Mouse (Mus musculus): ENCODE data around the gene Rac2. TPM values are rescaled to one million over a fixed set of nuclear protein-coding genes. Genes with fewer than 3 reads are reported as not detected.
A peak's percentile ranks its signal among the peaks of the same experiment; 100 is the strongest.

The Rac2 gene
- polyA plus RNA-seq, 1 experiment from 2014 or later, result 11.3 TPM

DNA sequence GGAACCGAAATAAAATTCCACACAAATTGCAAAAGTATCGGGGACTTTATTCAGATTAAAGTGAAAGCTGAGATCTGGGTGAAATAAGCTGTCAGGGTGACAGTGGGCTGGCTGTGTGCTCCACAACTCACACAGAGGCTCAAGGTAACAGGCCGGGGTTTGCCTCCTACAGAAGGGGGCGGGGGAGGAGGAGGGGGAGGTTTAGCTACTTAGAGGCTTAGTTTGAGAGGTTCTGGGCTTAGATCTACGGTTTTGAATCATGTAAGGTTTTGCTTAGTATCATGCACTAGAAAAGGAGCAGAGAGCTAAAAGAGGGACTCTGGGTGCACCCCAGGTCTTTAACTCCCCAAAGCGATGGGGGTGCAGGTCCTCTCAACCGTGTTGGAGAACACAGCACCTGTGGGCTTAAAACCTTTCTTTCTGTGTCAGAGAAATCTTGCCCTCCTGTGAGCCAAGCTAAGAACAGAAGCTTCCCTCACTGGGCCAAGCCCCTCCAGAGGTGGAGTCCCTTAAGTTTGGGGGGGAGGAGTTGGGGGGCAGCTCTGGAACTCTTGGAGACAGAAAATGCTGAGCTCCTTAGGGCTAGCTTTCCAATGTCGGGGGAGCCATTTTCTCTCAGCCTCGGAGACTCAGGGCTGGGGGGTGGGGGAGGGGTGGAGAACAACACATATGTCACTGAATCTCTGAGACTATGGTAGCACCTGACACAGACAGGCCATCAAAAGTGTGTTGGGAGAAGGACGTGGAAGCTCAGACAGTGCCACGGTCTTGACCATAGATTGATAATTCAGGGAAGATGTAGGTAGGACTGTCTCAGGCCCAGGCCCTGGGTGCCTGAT lies 13.2 kb downstream of the Rac2 start:
- no peak overlapping the region for H3K4me3 ChIP-seq
- H3K9ac ChIP-seq, result no peak overlapping the region
- no peaks in the 10 kb centered on the region for H3K9me3 ChIP-seq
- no peaks in the 10 kb centered on the region for H3K36me3 ChIP-seq
- peaks cover 4% of the 10 kb centered on the region; the same call in 1 of the 2 replicates for H3K27me3 ChIP-seq
- ATAC-seq (ENCODE audit: low FRiP score, low read depth), result no peak
- H3K4me2 ChIP-seq (replicated peaks), result no peak overlapping the region
- WGBS, result 58% methylated on average over 11 of the region's 11 CpGs
- no peaks in the 10 kb centered on the region; the same call in 1 of the 2 replicates for H3K4me1 ChIP-seq
- no peak overlapping the region for H3K27ac ChIP-seq

DNA sequence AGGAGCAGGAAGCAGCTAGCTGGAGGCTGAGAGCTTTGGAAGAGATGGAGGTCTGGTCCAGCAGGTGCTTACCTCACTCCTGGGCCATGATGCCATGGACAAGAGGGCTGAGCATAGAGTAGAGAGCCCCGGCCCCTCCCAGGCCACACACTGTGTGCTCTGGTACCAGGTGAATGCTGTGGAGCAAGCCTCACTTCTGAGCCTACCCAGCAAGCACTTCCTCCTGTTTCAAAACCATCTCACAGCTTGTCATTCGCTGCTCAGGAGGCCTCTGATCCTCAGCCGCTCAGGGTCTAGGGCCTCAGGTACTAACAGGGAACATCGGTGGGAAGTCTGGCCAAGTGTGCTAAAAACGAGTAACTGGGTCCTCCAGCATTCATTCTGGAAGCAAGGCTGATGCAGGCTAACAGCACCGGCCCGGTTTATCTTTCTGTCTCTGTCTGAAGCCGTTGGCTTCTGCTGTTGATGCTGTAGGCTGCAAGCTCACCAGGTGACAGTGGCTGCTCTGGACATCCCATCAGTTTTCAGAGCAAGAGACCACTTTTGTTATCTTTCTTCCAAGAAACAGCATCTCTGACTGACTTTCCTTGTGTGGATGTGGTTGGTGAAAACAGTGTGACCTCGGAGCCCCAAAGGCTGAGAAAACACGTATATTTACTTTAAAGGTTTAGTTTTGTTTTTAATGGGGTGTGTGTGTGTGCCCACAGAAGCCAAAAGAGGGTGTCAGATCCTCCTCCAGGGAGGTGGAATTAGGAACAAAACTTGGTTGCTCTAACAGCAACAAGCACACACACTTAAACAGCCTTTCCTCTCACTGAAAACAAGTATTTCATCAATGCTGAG lies 14.7 kb downstream of the Rac2 start:
- ATAC-seq (ENCODE audit: low FRiP score, low read depth), result no peak
- WGBS, result 56% methylated on average over 10 of the region's 10 CpGs
- no peak overlapping the region for H3K4me3 ChIP-seq

DNA sequence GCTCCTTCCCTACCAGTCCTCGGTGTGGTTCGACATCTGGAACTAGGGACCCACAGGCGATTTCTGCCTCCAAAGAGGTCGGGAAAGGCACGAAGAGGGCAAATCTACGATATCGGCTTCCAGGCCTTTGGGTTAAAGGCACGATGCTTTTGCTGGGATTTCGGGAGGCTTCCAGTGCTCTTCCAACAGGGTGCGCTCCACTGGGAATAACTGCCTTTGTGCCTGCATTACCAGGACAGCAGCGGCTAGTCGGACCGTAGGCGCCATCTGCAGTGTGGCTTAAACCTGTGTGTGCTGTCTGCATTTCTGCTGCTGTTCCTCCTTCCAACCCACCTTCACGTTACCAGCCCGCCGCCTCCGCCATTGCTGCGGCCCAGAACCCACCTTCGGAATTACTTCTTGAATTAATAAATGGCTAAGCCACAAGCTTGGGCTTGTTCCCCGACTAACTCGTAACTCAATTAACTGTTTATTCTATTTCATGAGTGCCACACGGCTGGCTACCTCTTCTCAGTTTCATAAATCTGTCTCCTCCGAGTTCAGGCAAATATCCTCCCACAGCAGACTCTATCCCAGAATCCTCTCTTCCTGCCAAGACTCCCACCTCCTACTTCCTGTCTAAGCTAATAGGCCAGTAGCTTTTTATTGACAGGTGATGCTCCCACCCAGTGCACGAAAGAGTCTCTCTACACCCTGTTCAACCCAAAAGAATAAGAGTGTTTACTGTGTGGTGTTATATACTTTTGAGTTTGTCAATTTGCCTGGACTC lies 17.9 kb downstream of the Rac2 start:
- no peak overlapping the region for H3K9ac ChIP-seq
- H3K9me3 ChIP-seq, result peaks cover 27% of the 10 kb centered on the region
- H3K27ac ChIP-seq, result no peak overlapping the region
- H3K4me2 ChIP-seq (replicated peaks), result peak overlapping the region; percentile 46
- H3K4me1 ChIP-seq, result no peaks in the 10 kb centered on the region; the same call in 1 of the 2 replicates
- 62% methylated on average over 25 of the region's 25 CpGs for WGBS
- no peaks in the 10 kb centered on the region for H3K36me3 ChIP-seq
- H3K4me3 ChIP-seq, result peak overlapping the region; percentile 26
- H3K27me3 ChIP-seq, result peaks cover 4% of the 10 kb centered on the region; the same call in 1 of the 2 replicates
- no peak for ATAC-seq (ENCODE audit: low FRiP score, low read depth)

More for the DNA sequence above, 14.7 kb downstream of the Rac2 start:
- Histone ChIP-seq H3K27ac (no peak overlapping the region), H3K36me3 (no peaks in the 10 kb centered on the region), H3K9me3 (peaks cover 8% of the 10 kb centered on the region; the same call in 1 of the 2 replicates), H3K4me2 (replicated peaks) (no peak overlapping the region), H3K27me3 (peaks cover 4% of the 10 kb centered on the region; the same call in 1 of the 2 replicates), H3K9ac (0 out of 2 replicates have a peak overlapping the region, but pooled peaks have one; percentile 1), H3K4me1 (no peaks in the 10 kb centered on the region; the same call in 1 of the 2 replicates)

DNA sequence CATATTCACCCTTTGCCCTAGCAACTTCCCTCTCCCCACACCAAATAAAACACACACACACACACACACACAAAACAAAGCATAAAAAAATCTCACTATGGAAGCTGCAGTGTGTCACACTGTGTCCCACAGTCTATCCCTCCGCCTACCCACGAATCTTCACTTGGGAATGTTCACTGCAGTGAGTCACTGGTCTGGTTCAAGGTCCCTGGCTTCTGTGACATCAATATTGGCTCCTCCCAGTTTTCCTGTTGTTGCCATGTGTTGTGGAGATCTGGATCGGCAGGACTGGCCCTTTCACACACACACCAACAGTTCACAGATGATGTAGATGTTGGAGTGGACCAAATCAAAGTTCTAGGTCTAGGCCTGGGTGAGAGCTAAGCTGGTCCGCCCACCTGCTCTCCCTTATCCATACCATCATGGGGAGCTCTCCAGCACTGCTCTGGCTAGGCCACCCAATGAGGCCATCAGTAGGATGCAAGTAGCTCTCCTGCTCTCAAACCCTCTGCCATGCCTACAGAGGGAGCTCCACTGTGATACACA lies 23.3 kb downstream of the Rac2 start:
- H3K4me1 ChIP-seq, result peaks cover 10% of the 10 kb centered on the region; the same call in 1 of the 2 replicates
- H3K4me3 ChIP-seq, result no peak overlapping the region
- H3K9ac ChIP-seq, result no peak overlapping the region
- no peak for ATAC-seq (ENCODE audit: low FRiP score, low read depth)
- H3K9me3 ChIP-seq, result peaks cover 27% of the 10 kb centered on the region
- H3K27ac ChIP-seq, result no peak overlapping the region
- H3K27me3 ChIP-seq, result peaks cover 14% of the 10 kb centered on the region
- WGBS, result 82% methylated on average over 4 of the region's 4 CpGs
- H3K4me2 ChIP-seq (replicated peaks), result no peak overlapping the region
- H3K36me3 ChIP-seq, result no peaks in the 10 kb centered on the region

DNA sequence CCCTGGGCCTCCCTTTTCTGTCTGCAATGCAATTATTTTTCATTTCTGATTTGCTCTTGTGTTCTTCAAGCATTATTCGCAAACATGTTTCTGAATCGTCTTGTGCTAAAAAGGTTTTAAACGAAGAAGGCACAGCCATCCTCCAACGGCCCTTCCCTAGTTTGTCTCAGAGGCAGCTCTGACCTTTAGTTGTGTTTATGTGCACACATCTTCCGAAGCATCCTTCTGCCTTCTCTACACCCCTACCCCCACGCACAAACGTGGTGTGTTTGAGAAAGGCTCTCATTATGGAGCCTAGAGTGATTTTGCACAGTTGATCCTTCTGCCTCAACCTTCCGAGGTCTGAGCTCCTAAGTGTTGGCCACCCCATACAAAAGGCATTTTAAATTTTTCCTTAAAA lies 23.9 kb downstream of the Rac2 start:
- WGBS, result 77% methylated on average over 8 of the region's 8 CpGs
- Histone ChIP-seq H3K4me1 (peaks cover 10% of the 10 kb centered on the region; the same call in 1 of the 2 replicates), H3K36me3 (no peaks in the 10 kb centered on the region), H3K4me2 (replicated peaks) (no peak overlapping the region), H3K9ac (no peak overlapping the region), H3K4me3 (no peak overlapping the region), H3K9me3 (peaks cover 27% of the 10 kb centered on the region), H3K27ac (no peak overlapping the region), H3K27me3 (peaks cover 20% of the 10 kb centered on the region)
- ATAC-seq (ENCODE audit: low FRiP score, low read depth), result no peak

DNA sequence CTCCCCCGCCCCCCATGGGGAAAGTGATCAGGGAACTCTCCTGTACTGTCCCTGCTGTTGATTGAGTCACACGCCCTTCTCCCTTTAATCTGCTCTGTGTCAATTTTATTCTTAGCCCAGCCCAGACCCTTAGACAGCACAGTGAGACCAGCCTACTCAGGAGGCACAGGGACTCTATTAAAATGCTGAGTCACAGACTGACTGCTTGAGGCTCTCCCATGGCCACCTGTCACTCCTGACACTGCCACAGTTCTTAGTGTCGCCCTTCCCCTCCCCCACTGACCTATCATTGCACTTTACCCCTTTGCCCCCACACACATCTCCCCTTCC lies 24.3 kb downstream of the Rac2 start:
- WGBS, result 19% methylated on average over 3 of the region's 3 CpGs
- H3K27ac ChIP-seq, result no peak overlapping the region
- no peak overlapping the region for H3K4me2 ChIP-seq (replicated peaks)
- H3K4me3 ChIP-seq, result no peak overlapping the region
- H3K27me3 ChIP-seq, result peaks cover 24% of the 10 kb centered on the region
- H3K9ac ChIP-seq, result no peak overlapping the region
- ATAC-seq (ENCODE audit: low FRiP score, low read depth), result no peak
- peaks cover 11% of the 10 kb centered on the region; the same call in 1 of the 2 replicates for H3K4me1 ChIP-seq
- peaks cover 23% of the 10 kb centered on the region for H3K9me3 ChIP-seq
- H3K36me3 ChIP-seq, result no peaks in the 10 kb centered on the region

DNA sequence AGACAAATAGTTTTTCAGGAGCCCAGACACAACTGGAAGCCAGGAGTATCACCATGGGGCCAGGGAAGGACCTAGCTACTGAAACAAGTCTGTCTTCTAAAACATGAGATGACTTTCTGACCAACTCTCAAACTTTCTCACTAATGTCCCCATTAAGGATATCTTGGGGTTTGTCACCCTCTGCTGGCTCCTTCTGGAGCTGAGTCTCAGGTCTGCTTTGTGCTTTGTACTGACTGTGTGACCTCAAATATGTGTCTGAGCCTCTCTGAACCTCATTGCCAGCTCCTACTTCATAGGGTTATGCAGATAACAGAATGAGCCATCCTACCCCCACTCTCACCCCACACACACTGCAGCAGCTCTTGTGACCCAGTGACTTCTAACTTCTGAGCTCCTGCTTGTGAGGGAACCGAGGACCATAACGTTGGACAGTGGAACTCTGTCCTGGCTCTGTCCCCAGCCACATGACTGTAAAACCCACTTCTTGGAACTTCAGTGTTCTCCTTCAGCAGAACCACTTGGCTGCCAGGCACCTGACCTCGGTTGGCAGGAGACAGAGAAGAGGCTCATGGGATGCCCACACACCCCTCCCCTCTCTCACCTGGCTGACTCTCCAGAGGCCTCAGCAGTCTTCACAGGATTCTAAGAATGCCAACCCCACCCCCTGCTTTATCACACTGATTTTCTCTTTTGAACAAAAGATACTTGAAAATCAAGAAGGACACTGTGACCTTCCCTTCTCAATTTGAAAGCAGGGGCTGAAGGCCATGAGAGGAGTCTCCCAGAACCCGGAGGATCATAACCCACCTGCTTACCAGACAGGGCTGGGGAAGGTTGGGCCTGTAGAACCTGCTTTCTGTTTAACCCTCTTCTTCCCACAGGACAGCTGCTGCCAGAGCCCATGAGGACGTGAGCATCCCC lies 24.9 kb downstream of the Rac2 start:
- Histone ChIP-seq H3K4me3 (no peak overlapping the region), H3K9ac (no peak overlapping the region), H3K9me3 (peaks cover 17% of the 10 kb centered on the region), H3K27me3 (peaks cover 24% of the 10 kb centered on the region), H3K4me2 (replicated peaks) (no peak overlapping the region), H3K27ac (no peak overlapping the region), H3K36me3 (no peaks in the 10 kb centered on the region), H3K4me1 (peaks cover 16% of the 10 kb centered on the region)
- WGBS, result 43% methylated on average over 5 of the region's 5 CpGs
- no peak for ATAC-seq (ENCODE audit: low FRiP score, low read depth)

DNA sequence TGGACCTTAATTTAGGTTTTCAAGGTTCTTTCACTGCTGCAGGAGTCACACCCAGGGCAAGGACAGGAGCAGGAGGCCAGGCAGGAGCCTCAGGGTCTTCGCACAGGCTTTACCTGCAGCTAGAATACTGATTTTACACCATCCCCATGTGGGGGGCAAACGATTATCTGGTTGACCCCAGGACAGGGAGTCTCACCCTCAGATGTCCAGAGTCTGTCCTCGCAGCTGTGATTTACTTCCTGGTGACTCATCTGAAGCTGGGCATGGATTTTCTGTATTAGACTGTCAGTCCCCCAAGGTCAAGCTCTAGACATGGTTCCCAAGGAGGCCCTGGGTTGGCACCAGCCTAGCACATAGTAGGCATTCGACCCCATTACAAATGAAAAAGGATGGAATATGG lies 26.5 kb downstream of the Rac2 start:
- no peak overlapping the region for H3K4me2 ChIP-seq (replicated peaks)
- no peak overlapping the region for H3K4me3 ChIP-seq
- H3K9me3 ChIP-seq, result peaks cover 6% of the 10 kb centered on the region
- H3K27ac ChIP-seq, result no peak overlapping the region
- peaks cover 30% of the 10 kb centered on the region for H3K4me1 ChIP-seq
- peaks cover 29% of the 10 kb centered on the region for H3K27me3 ChIP-seq
- WGBS, result 73% methylated on average over 4 of the region's 4 CpGs
- no peaks in the 10 kb centered on the region for H3K36me3 ChIP-seq
- no peak overlapping the region for H3K9ac ChIP-seq
- ATAC-seq (ENCODE audit: low FRiP score, low read depth), result no peak

DNA sequence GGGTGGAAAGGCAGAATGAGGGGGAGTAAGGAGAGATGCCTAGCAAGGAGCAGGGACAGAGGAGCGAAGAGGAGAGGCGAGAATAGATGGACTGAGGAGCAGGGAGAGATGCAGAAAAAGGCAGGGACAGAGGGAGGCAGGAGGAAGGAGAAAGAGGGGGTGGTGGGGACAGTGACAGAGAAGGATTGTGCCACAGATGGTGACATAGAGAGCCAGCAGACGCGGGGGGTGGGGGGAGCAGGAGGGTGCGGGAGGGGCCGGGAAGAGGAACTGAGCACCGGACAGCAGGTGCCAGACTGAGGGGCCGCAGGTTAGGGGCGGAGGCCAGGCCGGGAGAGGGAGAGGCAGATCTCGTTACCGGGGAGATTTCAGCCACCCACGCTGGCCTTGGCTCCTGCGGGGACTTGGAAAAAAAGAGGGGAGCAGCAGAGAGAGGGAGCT lies 28.0 kb downstream of the Rac2 start, which contains the start of gene Sstr3:
Gene Sstr3 (minus strand): TSS at position 125 of the 441 bp plus-strand sequence.
- Histone ChIP-seq H3K27ac (no peak within 1 kb of the TSS), H3K36me3 (no peaks in the 10 kb centered on the region), H3K4me2 (replicated peaks) (peak within 1 kb of the TSS; percentile 14; the same call in 1 of the 2 replicates), H3K4me1 (peaks cover 30% of the 10 kb centered on the region), H3K9me3 (no peaks in the 10 kb centered on the region), H3K4me3 (no peak within 1 kb of the TSS), H3K27me3 (peaks cover 44% of the 10 kb centered on the region), H3K9ac (peak within 1 kb of the TSS; percentile 50)
- no peak; the same call in 1 of the 2 replicates for ATAC-seq (ENCODE audit: low FRiP score, low read depth)
- WGBS, result 8% methylated on average over 13 of the region's 14 CpGs

DNA sequence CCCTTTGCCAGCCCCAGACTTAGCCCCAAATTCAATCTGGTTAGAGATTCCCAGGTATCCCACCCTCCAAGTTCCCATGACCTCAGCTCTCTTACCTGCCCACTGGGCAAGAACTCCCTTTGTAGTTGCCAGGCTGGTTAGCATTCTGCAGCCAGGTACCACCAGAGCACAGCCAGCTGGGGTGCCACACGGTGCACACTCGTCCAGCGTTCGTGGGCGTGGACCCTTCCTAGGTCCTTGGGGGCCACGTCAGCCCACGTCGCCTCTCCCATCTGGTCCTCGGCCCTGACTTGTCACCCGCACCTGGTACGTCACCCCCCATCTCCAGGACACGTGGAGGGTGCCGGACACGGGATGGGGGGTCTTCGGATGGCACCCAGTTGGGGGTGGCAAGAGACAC lies 28.5 kb downstream of the Rac2 start:
- Histone ChIP-seq H3K4me2 (replicated peaks) (no peak overlapping the region), H3K4me1 (peaks cover 30% of the 10 kb centered on the region), H3K27me3 (peaks cover 50% of the 10 kb centered on the region), H3K4me3 (no peak overlapping the region), H3K36me3 (no peaks in the 10 kb centered on the region), H3K27ac (no peak overlapping the region), H3K9ac (no peak overlapping the region; the same call in 1 of the 2 replicates), H3K9me3 (no peaks in the 10 kb centered on the region)
- ATAC-seq (ENCODE audit: low FRiP score, low read depth), result no peak
- WGBS, result 80% methylated on average over 15 of the region's 15 CpGs

Data from limb, embryonic 13.5 days (tissue).